8 mouse cellular contexts compared by ENCODE assay signal in genomic region chr15:85151433-85151918, GRCm38 (mm10). TPM values are rescaled to one million over a fixed set of nuclear protein-coding genes. Genes with fewer than 3 reads are reported as not detected.
DNase-seq lines count a peak whose midpoint lies in the region; ATAC-seq and TF ChIP-seq lines count a peak whose summit lies in the region.

No protein-coding gene starts in this region.

- no peaks in the 10 kb centered on the region for H3K36me3 ChIP-seq in forebrain, embryonic 11.5 days (ENCODE audit: control insufficient read depth, insufficient read depth, low read length)
- H3K36me3 ChIP-seq in heart, embryonic 16.5 days (ENCODE audit: control insufficient read depth, insufficient read depth) = no peaks in the 10 kb centered on the region
- H3K36me3 ChIP-seq in liver, embryonic 14.5 days (replicated peaks; ENCODE audit: control insufficient read depth, insufficient read depth, low read depth) = no peaks in the 10 kb centered on the region

- no peak for TF ChIP-seq EP300 in liver, embryonic 14.5 days (IDR thresholded peaks at IDR 0.05; ENCODE audit: low read depth)

- H3K27ac ChIP-seq in forebrain, embryonic 11.5 days (ENCODE audit: low read depth, low read length) = no peak overlapping the region
- no peak overlapping the region for H3K27ac ChIP-seq in heart, embryonic 16.5 days (ENCODE audit: low read length)
- H3K27ac ChIP-seq in liver, embryonic 14.5 days = no peak overlapping the region
- no peak overlapping the region for H3K27ac ChIP-seq in olfactory bulb, adult 2 months (ENCODE audit: insufficient read depth, low read depth, low read length)

- no peaks in the 10 kb centered on the region for H3K27me3 ChIP-seq in forebrain, embryonic 11.5 days (ENCODE audit: control insufficient read depth, insufficient read depth, low read length)
- peaks cover 12% of the 10 kb centered on the region; the same call in 1 of the 2 replicates for H3K27me3 ChIP-seq in heart, embryonic 16.5 days (ENCODE audit: control insufficient read depth, insufficient read depth, low read length)
- H3K27me3 ChIP-seq in liver, embryonic 14.5 days (ENCODE audit: control insufficient read depth, insufficient read depth, low read length) = no peaks in the 10 kb centered on the region

- TF ChIP-seq POLR2A in olfactory bulb, adult 2 months (IDR thresholded peaks at IDR 0.05; ENCODE audit: insufficient read depth, low read depth, low read length) = no peak

- WGBS in forebrain, embryonic 11.5 days = 32% methylated on average over 13 of the region's 13 CpGs
- WGBS in heart, embryonic 16.5 days = 17% methylated on average over 13 of the region's 13 CpGs
- 25% methylated on average over 13 of the region's 13 CpGs for WGBS in liver, embryonic 14.5 days (ENCODE audit: insufficient replicate concordance)
- WGBS in olfactory bulb, adult 2 months = 17% methylated on average over 13 of the region's 13 CpGs

- peak; percentile 35 to 62 for DNase-seq in CD8-positive naive resting alpha-beta T cell, adult 2 months (ENCODE audit: low read depth in 2 of 2, low spot score in 2 of 2)
- peak; percentile 81 for DNase-seq in brain, adult 2 months (ENCODE audit: low read depth, low spot score)
- DNase-seq in forebrain, embryonic 11.5 days (ENCODE audit: low spot score) = peak; percentile 90
- DNase-seq in kidney, postnatal 25 days = peak; percentile 69 to 85
- DNase-seq in liver, embryonic 14.5 days (ENCODE audit: low read depth in 3 of 3, low spot score in 3 of 3) = no peak
- peak; percentile 53 to 61 for DNase-seq in thymus, postnatal 36 days

- ATAC-seq in forebrain, embryonic 11.5 days (replicated peaks; ENCODE audit: low FRiP score) = 0 out of 2 replicates have a peak, but pooled peaks have one; percentile 61
- peak; percentile 25; the same call in 1 of the 2 replicates for ATAC-seq in heart, embryonic 16.5 days (replicated peaks; ENCODE audit: extremely low read depth, insufficient read depth, low FRiP score)
- ATAC-seq in liver, embryonic 14.5 days (ENCODE audit: insufficient read depth) = no peak

- H3K4me2 ChIP-seq in forebrain, embryonic 11.5 days (ENCODE audit: low read depth, low read length, severe bottlenecking) = no peak overlapping the region
- H3K4me2 ChIP-seq in heart, embryonic 16.5 days (ENCODE audit: low read depth, low read length) = 0 out of 2 replicates have a peak overlapping the region, but pooled peaks have one; percentile 7
- H3K4me2 ChIP-seq in liver, embryonic 14.5 days (ENCODE audit: low read depth) = no peak overlapping the region

- no peak overlapping the region for H3K4me3 ChIP-seq in forebrain, embryonic 11.5 days (ENCODE audit: low read depth, low read length)
- H3K4me3 ChIP-seq in heart, embryonic 16.5 days (ENCODE audit: low read length) = no peak overlapping the region
- no peak overlapping the region for H3K4me3 ChIP-seq in liver, embryonic 14.5 days (ENCODE audit: insufficient read depth in 1 of 2, low read depth in 2 of 2, low read length in 2 of 2)
- H3K4me3 ChIP-seq in olfactory bulb, adult 2 months (ENCODE audit: insufficient read depth, low read depth, low read length) = no peak overlapping the region

- H3K9ac ChIP-seq in forebrain, embryonic 11.5 days (ENCODE audit: low read length) = no peak overlapping the region
- no peak overlapping the region for H3K9ac ChIP-seq in heart, embryonic 16.5 days (ENCODE audit: low read length)
- H3K9ac ChIP-seq in liver, embryonic 14.5 days (replicated peaks) = no peak overlapping the region

- peak; percentile 92 for TF ChIP-seq CTCF in liver, embryonic 14.5 days (IDR thresholded peaks at IDR 0.05; ENCODE audit: low read depth)
- TF ChIP-seq CTCF in olfactory bulb, adult 2 months (IDR thresholded peaks at IDR 0.05; ENCODE audit: insufficient read depth, low read depth, low read length) = peak; percentile 92

- no peaks in the 10 kb centered on the region for H3K9me3 ChIP-seq in forebrain, embryonic 11.5 days (ENCODE audit: control insufficient read depth, low read length)
- no peaks in the 10 kb centered on the region for H3K9me3 ChIP-seq in heart, embryonic 16.5 days (replicated peaks; ENCODE audit: control insufficient read depth, low read length)
- no peaks in the 10 kb centered on the region for H3K9me3 ChIP-seq in liver, embryonic 14.5 days (ENCODE audit: control insufficient read depth, low read length)

- no peaks in the 10 kb centered on the region for H3K4me1 ChIP-seq in forebrain, embryonic 11.5 days (replicated peaks; ENCODE audit: control insufficient read depth, insufficient read depth, low read length)
- H3K4me1 ChIP-seq in heart, embryonic 16.5 days (ENCODE audit: control insufficient read depth, insufficient read depth, low read length) = peaks cover 19% of the 10 kb centered on the region
- no peaks in the 10 kb centered on the region for H3K4me1 ChIP-seq in liver, embryonic 14.5 days (replicated peaks; ENCODE audit: control insufficient read depth in 2 of 2, insufficient read depth in 2 of 2, low read length in 1 of 2)
- no peaks in the 10 kb centered on the region for H3K4me1 ChIP-seq in olfactory bulb, adult 2 months (ENCODE audit: control insufficient read depth, insufficient read depth, low read length)

RNA-seq across cellular contexts. Expression of gene Ribc2, which starts 19.6 kb away (rescaled TPM):
- polyA plus RNA-seq in forebrain, embryonic 11.5 days (2014; fragmentation: Nextera tagmentation; extraction: Ambion mirVana) = 0.47 and 0.95 TPM in 2 replicates
- 0.20 and 0.29 TPM in 2 replicates for polyA plus RNA-seq in heart, embryonic 16.5 days (2015; fragmentation: Nextera tagmentation; extraction: Ambion mirVana)
- not detected in 2 replicates for polyA plus RNA-seq in liver, embryonic 14.5 days (2012; rRNA removed)
- polyA plus RNA-seq in liver, embryonic 14.5 days (2014; fragmentation: Nextera tagmentation; extraction: Ambion mirVana) = not detected in 2 replicates
- polyA plus RNA-seq in olfactory bulb, adult 2 months (2012; ENCODE audit: insufficient read depth, insufficient read length, low replicate concordance, missing spikeins) = not detected in 2 replicates

RNA-seq across cellular contexts. Expression of gene Smc1b, which starts 19.7 kb away (rescaled TPM):
- polyA plus RNA-seq in forebrain, embryonic 11.5 days (2014; fragmentation: Nextera tagmentation; extraction: Ambion mirVana) = 0.07 and 0.12 TPM in 2 replicates
- polyA plus RNA-seq in heart, embryonic 16.5 days (2015; fragmentation: Nextera tagmentation; extraction: Ambion mirVana) = 0.07 and 0.08 TPM in 2 replicates
- 0.04 and 0.25 TPM in 2 replicates for polyA plus RNA-seq in liver, embryonic 14.5 days (2012; rRNA removed)
- polyA plus RNA-seq in liver, embryonic 14.5 days (2014; fragmentation: Nextera tagmentation; extraction: Ambion mirVana) = 0.25 and 0.43 TPM in 2 replicates
- polyA plus RNA-seq in olfactory bulb, adult 2 months (2012; ENCODE audit: insufficient read depth, insufficient read length, low replicate concordance, missing spikeins) = not detected in 2 replicates

RNA-seq across cellular contexts. Expression of gene Fbln1, which starts 54.3 kb away (rescaled TPM):
- 147 and 161 TPM in 2 replicates for polyA plus RNA-seq in forebrain, embryonic 11.5 days (2014; fragmentation: Nextera tagmentation; extraction: Ambion mirVana)
- 109 and 124 TPM in 2 replicates for polyA plus RNA-seq in heart, embryonic 16.5 days (2015; fragmentation: Nextera tagmentation; extraction: Ambion mirVana)
- 5.2 and 5.4 TPM in 2 replicates for polyA plus RNA-seq in liver, embryonic 14.5 days (2012; rRNA removed)
- polyA plus RNA-seq in liver, embryonic 14.5 days (2014; fragmentation: Nextera tagmentation; extraction: Ambion mirVana) = 4.9 and 6.0 TPM in 2 replicates
- polyA plus RNA-seq in olfactory bulb, adult 2 months (2012; ENCODE audit: insufficient read depth, insufficient read length, low replicate concordance, missing spikeins) = not detected in 2 replicates

Comparison
In these comparisons a context has a peak if more than half of its experiments do, and no peak if none do; other contexts are left out.
1. DNase-seq: peak in CD8-positive naive resting alpha-beta T cell, adult 2 months (2 of 2), brain, adult 2 months (single experiment), forebrain, embryonic 11.5 days (single experiment), kidney, postnatal 25 days (2 of 2) and thymus, postnatal 36 days (2 of 2); none in liver, embryonic 14.5 days (0 of 3).
2. RNA of gene Fbln1, which starts 54.3 kb away (polyA plus RNA-seq): 147 to 161 TPM in forebrain, embryonic 11.5 days and 109 to 124 TPM in heart, embryonic 16.5 days; 4.9 to 6.0 TPM in liver, embryonic 14.5 days and not detected in olfactory bulb, adult 2 months; every median in the first group is over 10 times any median in the second.